Mouse (Mus musculus) small intestine, adult 2 months (tissue): ENCODE results near the gene Prodh2. TPM values are rescaled to one million over a fixed set of nuclear protein-coding genes. Genes with fewer than 3 reads are reported as not detected.
A peak's percentile ranks its signal among the peaks of the same experiment; 100 is the strongest.

Source experiments
- H3K27ac ChIP-seq: fragments of 200-500 bp; 2 replicates; pipeline ENCODE4 v1.5.1; 2012; ENCODE audit warnings: low read depth, low read length, control low read depth, inconsistent platforms; ENCODE audit not compliant: insufficient read depth
- H3K27me3 ChIP-seq: fragments of 200-500 bp; 2 replicates; pipeline ENCODE4 v1.6.1; 2012; ENCODE audit warnings: mild to moderate bottlenecking, moderate library complexity, low read length, inconsistent platforms; ENCODE audit not compliant: control insufficient read depth, insufficient read depth
- H3K36me3 ChIP-seq: fragments of 200-500 bp; 2 replicates; pipeline ENCODE4 v1.6.1; 2012; ENCODE audit warnings: mild to moderate bottlenecking, low read length, control low read depth, inconsistent platforms; ENCODE audit not compliant: control insufficient read depth, insufficient read depth
- H3K4me1 ChIP-seq: fragments of 200-500 bp; 2 replicates; pipeline ENCODE4 v1.6.1; 2012; ENCODE audit warnings: low read length, inconsistent platforms, mixed read lengths; ENCODE audit not compliant: control insufficient read depth, insufficient read depth, insufficient read length
- H3K4me3 ChIP-seq: fragments of 200-500 bp; 2 replicates; pipeline ENCODE4 v1.5.1; 2012; ENCODE audit warnings: low read depth, mild to moderate bottlenecking, control low read depth, inconsistent platforms, low read length, moderate library complexity
- CTCF ChIP-seq: fragments of 200-500 bp; IDR thresholded peaks from 2 replicates; pipeline ENCODE4 v1.5.1; 2012; ENCODE audit warnings: low read depth, mild to moderate bottlenecking, control low read depth, inconsistent platforms, low read length, moderate library complexity, mixed read lengths; ENCODE audit not compliant: insufficient replicate concordance, insufficient read length; ENCODE audit errors: extremely low read depth
- POLR2A ChIP-seq: fragments of 200-500 bp; IDR thresholded peaks from 2 replicates; pipeline ENCODE4 v1.6.1; 2012; ENCODE audit warnings: low read depth, mild to moderate bottlenecking, control low read depth, inconsistent platforms, low read length, moderate library complexity
- WGBS: fragments of 180-500 bp; shearing (Covaris S2); methylation state at CpG from one replicate; pipeline ENCODE4 v1.1.7; 2018; 5-methylcytosine and 5-hydroxymethylcytosine counted together
- polyA plus RNA-seq: library from polyadenylated mRNA; depleted of rRNA; stranded (reverse); fragments of >200 nt; gene quantifications from 2 replicates; pipeline ENCODE4 v1.2.3, GENCODE M21; 2012

The Prodh2 gene
- polyA plus RNA-seq, 1 experiment = 19.4 TPM

- Histone ChIP-seq H3K27ac (no peak overlapping the region), H3K4me3 (peak overlapping the region; percentile 96), H3K4me1 (peaks cover 5% of the 10 kb centered on the region), H3K27me3 (no peaks in the 10 kb centered on the region), H3K36me3 (peaks cover under 1% of the 10 kb centered on the region; the same call in 1 of the 2 replicates)
- TF ChIP-seq CTCF (no peak), POLR2A (no peak)
- WGBS = 21% methylated on average over 26 of the region's 26 CpGs
These were observed 40.7 kb downstream of the Prodh2 start for GRCm38 (mm10) chr7:30533941-30534632.

- peaks cover 2% of the 10 kb centered on the region; the same call in 1 of the 2 replicates for H3K36me3 ChIP-seq
- TF ChIP-seq POLR2A (no peak; the same call in 1 of the 2 replicates), CTCF (no peak)
- H3K27me3 ChIP-seq = no peaks in the 10 kb centered on the region
- peaks cover 5% of the 10 kb centered on the region for H3K4me1 ChIP-seq
- 2% methylated on average over 80 of the region's 84 CpGs for WGBS
- H3K27ac ChIP-seq = no peak within 1 kb of the TSS
- peak within 1 kb of the TSS; percentile 96 for H3K4me3 ChIP-seq
These were observed 41.5 kb downstream of the Prodh2 start, which contains the start of gene Arhgap33 for GRCm38 (mm10) chr7:30534633-30535577. TSS of gene Arhgap33 (minus strand) at chr7:30535060.

- Histone ChIP-seq H3K4me3 (no peak overlapping the region), H3K4me1 (no peaks in the 10 kb centered on the region), H3K27me3 (no peaks in the 10 kb centered on the region), H3K27ac (no peak overlapping the region), H3K36me3 (peaks cover 2% of the 10 kb centered on the region; the same call in 1 of the 2 replicates)
- 92% methylated on average over 7 of the region's 7 CpGs for WGBS
- TF ChIP-seq CTCF = no peak
- no peak for TF ChIP-seq POLR2A
These were observed 47.1 kb downstream of the Prodh2 start for GRCm38 (mm10) chr7:30540572-30540971.

- H3K4me1 ChIP-seq = no peaks in the 10 kb centered on the region
- no peaks in the 10 kb centered on the region for H3K27me3 ChIP-seq
- 0 out of 2 replicates have a peak, but pooled peaks cover 2% of the 10 kb centered on the region for H3K36me3 ChIP-seq
- no peak overlapping the region for H3K27ac ChIP-seq
- no peak overlapping the region for H3K4me3 ChIP-seq
- WGBS = 92% methylated on average over 2 of the region's 2 CpGs
- TF ChIP-seq POLR2A (no peak), CTCF (no peak)
These were observed 50.9 kb downstream of the Prodh2 start for GRCm38 (mm10) chr7:30544327-30544726.

- Histone ChIP-seq H3K4me1 (peaks cover 4% of the 10 kb centered on the region), H3K27ac (no peak overlapping the region), H3K36me3 (peaks cover 2% of the 10 kb centered on the region; the same call in 1 of the 2 replicates), H3K4me3 (no peak overlapping the region), H3K27me3 (no peaks in the 10 kb centered on the region)
- 60% methylated on average over 2 of the region's 2 CpGs for WGBS
- TF ChIP-seq CTCF = no peak
- no peak for TF ChIP-seq POLR2A
These were observed 56.5 kb downstream of the Prodh2 start for GRCm38 (mm10) chr7:30549880-30550279.

- Histone ChIP-seq H3K36me3 (peaks cover 8% of the 10 kb centered on the region), H3K27ac (no peak overlapping the region), H3K27me3 (no peaks in the 10 kb centered on the region), H3K4me1 (peaks cover 4% of the 10 kb centered on the region), H3K4me3 (no peak overlapping the region)
- TF ChIP-seq POLR2A (no peak), CTCF (no peak)
- WGBS = 100% methylated on average over 1 of the region's 1 CpGs
These were observed 57.2 kb downstream of the Prodh2 start for GRCm38 (mm10) chr7:30550603-30551002.
